Mouse (Mus musculus): ENCODE data around the gene Ccer2. TPM values are rescaled to one million over a fixed set of nuclear protein-coding genes. Genes with fewer than 3 reads are reported as not detected.

Ccer2 gene
- not detected in 2 replicates for polyA plus RNA-seq (2015; fragmentation: Nextera tagmentation; extraction: Ambion mirVana)

- peaks cover 6% of the 10 kb centered on the region; the same call in 1 of the 2 replicates for H3K36me3 ChIP-seq (ENCODE audit: control insufficient read depth, insufficient read depth)
- H3K27ac ChIP-seq (ENCODE audit: low read length), result no peak within 1 kb of the TSS
- H3K4me1 ChIP-seq (ENCODE audit: control insufficient read depth, low read depth, low read length), result no peaks in the 10 kb centered on the region
- H3K9ac ChIP-seq (ENCODE audit: low read depth, low read length), result no peak within 1 kb of the TSS
- peaks cover 15% of the 10 kb centered on the region for H3K27me3 ChIP-seq (ENCODE audit: control insufficient read depth, insufficient read depth, low read depth, low read length)
- 7% methylated on average over 17 of the region's 17 CpGs for WGBS (ENCODE audit: insufficient replicate concordance)
- no peak within 1 kb of the TSS for H3K4me2 ChIP-seq (ENCODE audit: low read depth, low read length)
- H3K9me3 ChIP-seq (replicated peaks; ENCODE audit: control insufficient read depth, low read length), result no peaks in the 10 kb centered on the region
- ATAC-seq (ENCODE audit: low read depth), result peak; percentile 11; the same call in 1 of the 2 replicates
- H3K4me3 ChIP-seq (ENCODE audit: low read depth, low read length), result no peak within 1 kb of the TSS
Observed at GRCm38 (mm10) chr7:28756079-28756478, at the start of gene Ccer2. Gene Ccer2 (plus strand): TSS chr7:28756174.

- Histone ChIP-seq H3K27me3 (ENCODE audit: control insufficient read depth, insufficient read depth, low read depth, low read length) (no peaks in the 10 kb centered on the region), H3K4me2 (ENCODE audit: low read depth, low read length) (no peak overlapping the region), H3K4me3 (ENCODE audit: low read depth, low read length) (no peak overlapping the region), H3K9ac (ENCODE audit: low read depth, low read length) (no peak overlapping the region), H3K36me3 (ENCODE audit: control insufficient read depth, insufficient read depth) (no peaks in the 10 kb centered on the region), H3K4me1 (ENCODE audit: control insufficient read depth, low read depth, low read length) (no peaks in the 10 kb centered on the region), H3K9me3 (replicated peaks; ENCODE audit: control insufficient read depth, low read length) (no peaks in the 10 kb centered on the region), H3K27ac (ENCODE audit: low read length) (no peak overlapping the region)
- no peak for ATAC-seq (ENCODE audit: low read depth)
Observed at GRCm38 (mm10) chr7:28709454-28709853, 46.5 kb upstream of the Ccer2 start.

GRCm38 (mm10) chr7:28710962-28711361 is 45.0 kb upstream of the Ccer2 start:
- Histone ChIP-seq H3K27me3 (ENCODE audit: control insufficient read depth, insufficient read depth, low read depth, low read length) (no peaks in the 10 kb centered on the region), H3K4me3 (ENCODE audit: low read depth, low read length) (no peak overlapping the region), H3K27ac (ENCODE audit: low read length) (no peak overlapping the region), H3K9me3 (replicated peaks; ENCODE audit: control insufficient read depth, low read length) (no peaks in the 10 kb centered on the region), H3K4me2 (ENCODE audit: low read depth, low read length) (no peak overlapping the region), H3K4me1 (ENCODE audit: control insufficient read depth, low read depth, low read length) (no peaks in the 10 kb centered on the region), H3K36me3 (ENCODE audit: control insufficient read depth, insufficient read depth) (no peaks in the 10 kb centered on the region), H3K9ac (ENCODE audit: low read depth, low read length) (no peak overlapping the region)
- no peak for ATAC-seq (ENCODE audit: low read depth)
- WGBS (ENCODE audit: insufficient replicate concordance), result 57% methylated on average over 3 of the region's 3 CpGs

GRCm38 (mm10) chr7:28714667-28715066 is 41.3 kb upstream of the Ccer2 start:
- 58% methylated on average over 5 of the region's 5 CpGs for WGBS (ENCODE audit: insufficient replicate concordance)
- Histone ChIP-seq H3K4me2 (ENCODE audit: low read depth, low read length) (no peak overlapping the region), H3K4me1 (ENCODE audit: control insufficient read depth, low read depth, low read length) (no peaks in the 10 kb centered on the region), H3K27ac (ENCODE audit: low read length) (no peak overlapping the region), H3K36me3 (ENCODE audit: control insufficient read depth, insufficient read depth) (no peaks in the 10 kb centered on the region), H3K4me3 (ENCODE audit: low read depth, low read length) (no peak overlapping the region), H3K9ac (ENCODE audit: low read depth, low read length) (no peak overlapping the region), H3K27me3 (ENCODE audit: control insufficient read depth, insufficient read depth, low read depth, low read length) (no peaks in the 10 kb centered on the region), H3K9me3 (replicated peaks; ENCODE audit: control insufficient read depth, low read length) (no peaks in the 10 kb centered on the region)
- no peak for ATAC-seq (ENCODE audit: low read depth)

- no peaks in the 10 kb centered on the region for H3K9me3 ChIP-seq (replicated peaks; ENCODE audit: control insufficient read depth, low read length)
- H3K9ac ChIP-seq (ENCODE audit: low read depth, low read length), result no peak overlapping the region
- no peak for ATAC-seq (ENCODE audit: low read depth)
- 75% methylated on average over 2 of the region's 2 CpGs for WGBS (ENCODE audit: insufficient replicate concordance)
- no peak overlapping the region for H3K4me3 ChIP-seq (ENCODE audit: low read depth, low read length)
- H3K27me3 ChIP-seq (ENCODE audit: control insufficient read depth, insufficient read depth, low read depth, low read length), result no peaks in the 10 kb centered on the region
- H3K36me3 ChIP-seq (ENCODE audit: control insufficient read depth, insufficient read depth), result no peaks in the 10 kb centered on the region
- H3K27ac ChIP-seq (ENCODE audit: low read length), result no peak overlapping the region
- no peak overlapping the region for H3K4me2 ChIP-seq (ENCODE audit: low read depth, low read length)
- H3K4me1 ChIP-seq (ENCODE audit: control insufficient read depth, low read depth, low read length), result no peaks in the 10 kb centered on the region
Observed at GRCm38 (mm10) chr7:28715598-28715997, 40.4 kb upstream of the Ccer2 start.

- H3K4me3 ChIP-seq (ENCODE audit: low read depth, low read length), result peak within 1 kb of the TSS; percentile 49
- H3K27ac ChIP-seq (ENCODE audit: low read length), result no peak within 1 kb of the TSS
- peak; percentile 58; the same call in 1 of the 2 replicates for ATAC-seq (ENCODE audit: low read depth)
- no peaks in the 10 kb centered on the region for H3K9me3 ChIP-seq (replicated peaks; ENCODE audit: control insufficient read depth, low read length)
- no peaks in the 10 kb centered on the region for H3K4me1 ChIP-seq (ENCODE audit: control insufficient read depth, low read depth, low read length)
- 7% methylated on average over 35 of the region's 36 CpGs for WGBS (ENCODE audit: insufficient replicate concordance)
- peak within 1 kb of the TSS; percentile 31; the same call in 1 of the 2 replicates for H3K9ac ChIP-seq (ENCODE audit: low read depth, low read length)
- no peaks in the 10 kb centered on the region for H3K27me3 ChIP-seq (ENCODE audit: control insufficient read depth, insufficient read depth, low read depth, low read length)
- no peaks in the 10 kb centered on the region for H3K36me3 ChIP-seq (ENCODE audit: control insufficient read depth, insufficient read depth)
- H3K4me2 ChIP-seq (ENCODE audit: low read depth, low read length), result peak within 1 kb of the TSS; percentile 62
Observed at GRCm38 (mm10) chr7:28716590-28717281, 39.2 kb upstream of the Ccer2 start, which contains the start of gene Fbxo17. Gene Fbxo17 (plus strand): TSS chr7:28716804.

- H3K4me2 ChIP-seq (ENCODE audit: low read depth, low read length), result no peak overlapping the region
- H3K4me1 ChIP-seq (ENCODE audit: control insufficient read depth, low read depth, low read length), result no peaks in the 10 kb centered on the region
- no peak for ATAC-seq (ENCODE audit: low read depth)
- WGBS (ENCODE audit: insufficient replicate concordance), result 71% methylated on average over 10 of the region's 10 CpGs
- no peak overlapping the region for H3K9ac ChIP-seq (ENCODE audit: low read depth, low read length)
- no peak overlapping the region for H3K4me3 ChIP-seq (ENCODE audit: low read depth, low read length)
- no peaks in the 10 kb centered on the region for H3K36me3 ChIP-seq (ENCODE audit: control insufficient read depth, insufficient read depth)
- H3K9me3 ChIP-seq (replicated peaks; ENCODE audit: control insufficient read depth, low read length), result no peaks in the 10 kb centered on the region
- no peak overlapping the region for H3K27ac ChIP-seq (ENCODE audit: low read length)
- no peaks in the 10 kb centered on the region for H3K27me3 ChIP-seq (ENCODE audit: control insufficient read depth, insufficient read depth, low read depth, low read length)
Observed at GRCm38 (mm10) chr7:28717726-28718125, 38.2 kb upstream of the Ccer2 start.

GRCm38 (mm10) chr7:28719159-28719558 is 36.8 kb upstream of the Ccer2 start:
- no peaks in the 10 kb centered on the region for H3K27me3 ChIP-seq (ENCODE audit: control insufficient read depth, insufficient read depth, low read depth, low read length)
- 42% methylated on average over 4 of the region's 4 CpGs for WGBS (ENCODE audit: insufficient replicate concordance)
- H3K4me1 ChIP-seq (ENCODE audit: control insufficient read depth, low read depth, low read length), result no peaks in the 10 kb centered on the region
- H3K9ac ChIP-seq (ENCODE audit: low read depth, low read length), result no peak overlapping the region
- ATAC-seq (ENCODE audit: low read depth), result no peak
- no peak overlapping the region for H3K4me3 ChIP-seq (ENCODE audit: low read depth, low read length)
- H3K27ac ChIP-seq (ENCODE audit: low read length), result no peak overlapping the region
- H3K4me2 ChIP-seq (ENCODE audit: low read depth, low read length), result no peak overlapping the region
- H3K9me3 ChIP-seq (replicated peaks; ENCODE audit: control insufficient read depth, low read length), result no peaks in the 10 kb centered on the region
- no peaks in the 10 kb centered on the region for H3K36me3 ChIP-seq (ENCODE audit: control insufficient read depth, insufficient read depth)

GRCm38 (mm10) chr7:28719650-28720049 is 36.3 kb upstream of the Ccer2 start:
- Histone ChIP-seq H3K9ac (ENCODE audit: low read depth, low read length) (no peak overlapping the region), H3K27me3 (ENCODE audit: control insufficient read depth, insufficient read depth, low read depth, low read length) (no peaks in the 10 kb centered on the region), H3K36me3 (ENCODE audit: control insufficient read depth, insufficient read depth) (no peaks in the 10 kb centered on the region), H3K4me3 (ENCODE audit: low read depth, low read length) (no peak overlapping the region), H3K27ac (ENCODE audit: low read length) (no peak overlapping the region), H3K9me3 (replicated peaks; ENCODE audit: control insufficient read depth, low read length) (no peaks in the 10 kb centered on the region), H3K4me2 (ENCODE audit: low read depth, low read length) (no peak overlapping the region), H3K4me1 (ENCODE audit: control insufficient read depth, low read depth, low read length) (no peaks in the 10 kb centered on the region)
- 59% methylated on average over 2 of the region's 2 CpGs for WGBS (ENCODE audit: insufficient replicate concordance)
- no peak for ATAC-seq (ENCODE audit: low read depth)

All from liver, embryonic 16.5 days (tissue).